8 mouse cellular contexts compared by ENCODE assay signal in genomic region chr3:130180964-130181590, GRCm38 (mm10). TPM values are rescaled to one million over a fixed set of nuclear protein-coding genes. Genes with fewer than 3 reads are reported as not detected.
DNase-seq lines count a peak whose midpoint lies in the region; ATAC-seq lines count a peak whose summit lies in the region.

No protein-coding gene starts in this region.

- ATAC-seq in cerebellum, adult (ENCODE audit: insufficient number of reproducible peaks, low FRiP score, low TSS enrichment) = 0 out of 2 replicates have a peak, but pooled peaks have one; percentile 22
- ATAC-seq in granulocyte monocyte progenitor cell, adult 5-6 weeks (replicated peaks; ENCODE audit: poor library complexity, severe bottlenecking) = peak; percentile 29; the same call in 1 of the 2 replicates

- DNase-seq in cerebellum, adult 18-20 months = no peak
- peak; percentile 15 to 26 for DNase-seq in right cerebral cortex, adult 2 months (ENCODE audit: low spot score in 2 of 2)
- DNase-seq in right cerebral cortex, postnatal 36 days (ENCODE audit: low spot score in 2 of 2) = no peak
- DNase-seq in kidney, postnatal 10 days = peak; percentile 46
- peak; percentile 30 for DNase-seq in mesoderm, embryonic 11.5 days (ENCODE audit: low read depth, low spot score)
- peak; percentile 9 for DNase-seq in urinary bladder, postnatal 25 days (ENCODE audit: low spot score)

RNA-seq across cellular contexts. Expression of gene Col25a1, which starts 49.8 kb away (rescaled TPM):
- total RNA-seq in granulocyte monocyte progenitor cell, adult 5-6 weeks (2014; fragmentation: Nextera tagmentation) = not detected in 2 replicates
- total RNA-seq in granulocyte monocyte progenitor cell, adult 5-6 weeks (2017) = not detected in 2 replicates

Comparison
In these comparisons a context has a peak if more than half of its experiments do, and no peak if none do; other contexts are left out.
1. DNase-seq: peak in right cerebral cortex, adult 2 months (2 of 2), kidney, postnatal 10 days (single experiment), mesoderm, embryonic 11.5 days (single experiment) and urinary bladder, postnatal 25 days (single experiment); none in cerebellum, adult 18-20 months (0 of 2) and right cerebral cortex, postnatal 36 days (0 of 2).